Mouse (Mus musculus): ENCODE measurements around the gene Ndufb4. TPM values are rescaled to one million over a fixed set of nuclear protein-coding genes. Genes with fewer than 3 reads are reported as not detected.
"Not testable (repeated sequence)": the region's sequence is repeated elsewhere in the genome, so short reads cannot be mapped to it uniquely, and the experiment has no call there.

Ndufb4 gene
- polyA plus RNA-seq, 1 experiment from 2014 or later: 68.6 TPM

DNA sequence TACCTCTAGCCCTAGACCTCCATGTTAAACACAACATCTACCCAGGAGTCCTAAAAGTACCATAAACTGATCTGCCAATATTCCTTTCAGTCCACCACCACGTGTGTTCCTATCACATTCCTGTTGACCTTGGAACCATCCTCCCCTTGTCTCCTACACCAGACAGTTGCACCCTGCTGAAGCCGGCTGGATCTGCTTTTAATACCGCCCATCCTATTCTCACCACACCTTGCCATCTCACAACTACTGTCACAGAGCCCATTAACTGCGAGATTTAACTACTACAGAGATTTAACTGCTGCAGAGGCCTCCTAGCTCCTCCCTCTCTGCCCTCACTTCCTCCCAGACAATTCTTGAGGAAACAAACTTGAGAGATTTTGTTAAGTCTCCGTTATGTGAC, 2.8 kb downstream of the Ndufb4 start:
- DNase-seq: no peak
- ATAC-seq (ENCODE audit: low FRiP score, low TSS enrichment): no peak
- H3K9ac ChIP-seq (replicated peaks; ENCODE audit: low read length): no peak overlapping the region
- no peak overlapping the region for H3K4me2 ChIP-seq (ENCODE audit: low read length)
- peaks cover 21% of the 10 kb centered on the region for H3K4me1 ChIP-seq (ENCODE audit: control insufficient read depth, insufficient read depth, low read length)
- WGBS: 94% methylated on average over 5 of the region's 5 CpGs
- H3K9me3 ChIP-seq (ENCODE audit: control insufficient read depth, low read length): no peaks in the 10 kb centered on the region
- H3K4me3 ChIP-seq (replicated peaks; ENCODE audit: low read depth, low read length): no peak overlapping the region
- H3K36me3 ChIP-seq (ENCODE audit: control insufficient read depth, insufficient read depth, low read length): peaks cover 16% of the 10 kb centered on the region
- no peak overlapping the region for H3K27ac ChIP-seq (replicated peaks; ENCODE audit: low read depth, low read length)
- no peaks in the 10 kb centered on the region for H3K27me3 ChIP-seq (ENCODE audit: control insufficient read depth, insufficient read depth, low read length)

DNA sequence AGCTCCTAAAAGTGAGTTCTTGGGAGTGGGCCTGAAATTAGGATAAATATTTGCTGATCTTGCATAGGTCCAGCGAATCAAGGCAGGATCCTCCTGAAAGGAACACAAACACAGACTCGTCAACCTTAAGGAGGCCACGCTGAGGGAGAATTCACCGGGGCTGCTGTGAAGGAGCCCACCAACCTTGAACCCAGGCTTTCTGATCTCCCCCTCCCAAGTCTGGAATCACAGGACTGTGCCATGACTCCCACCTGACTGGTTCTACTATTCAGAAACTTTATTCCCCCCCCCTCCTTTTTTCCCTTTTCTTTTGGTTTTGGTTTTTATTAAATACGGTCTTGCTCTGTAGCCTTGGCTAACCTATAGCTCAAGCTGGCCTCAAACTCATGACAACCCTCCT, 5.2 kb downstream of the Ndufb4 start:
- Histone ChIP-seq H3K27me3 (ENCODE audit: control insufficient read depth, insufficient read depth, low read length) (no peaks in the 10 kb centered on the region), H3K9me3 (ENCODE audit: control insufficient read depth, low read length) (no peaks in the 10 kb centered on the region), H3K36me3 (ENCODE audit: control insufficient read depth, insufficient read depth, low read length) (peaks cover 25% of the 10 kb centered on the region), H3K4me2 (ENCODE audit: low read length) (no peak overlapping the region), H3K9ac (replicated peaks; ENCODE audit: low read length) (no peak overlapping the region), H3K27ac (replicated peaks; ENCODE audit: low read depth, low read length) (no peak overlapping the region), H3K4me3 (replicated peaks; ENCODE audit: low read depth, low read length) (no peak overlapping the region), H3K4me1 (ENCODE audit: control insufficient read depth, insufficient read depth, low read length) (peaks cover 10% of the 10 kb centered on the region)
- 94% methylated on average over 5 of the region's 5 CpGs for WGBS
- no peak for DNase-seq
- no peak for ATAC-seq (ENCODE audit: low FRiP score, low TSS enrichment)

DNA sequence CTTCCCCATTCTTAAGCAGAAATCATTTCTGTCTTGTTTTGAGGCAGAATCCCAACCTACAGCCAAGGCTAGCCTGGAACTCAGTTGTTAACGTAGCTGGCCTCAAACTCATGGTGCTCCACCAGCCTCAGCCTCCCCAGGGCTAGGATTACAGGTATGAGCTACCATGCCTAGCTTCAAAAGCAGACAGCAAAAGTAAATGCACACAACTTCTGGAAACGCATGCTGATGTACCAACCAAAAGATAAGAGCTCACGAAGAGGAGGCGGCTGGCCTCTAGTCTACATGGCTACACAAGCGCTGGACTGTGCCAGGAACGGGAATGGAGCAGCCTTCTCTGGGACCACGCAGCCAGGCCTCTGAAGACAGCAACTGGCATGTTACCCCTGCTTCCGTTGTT, 6.3 kb downstream of the Ndufb4 start:
- WGBS: 95% methylated on average over 8 of the region's 8 CpGs

DNA sequence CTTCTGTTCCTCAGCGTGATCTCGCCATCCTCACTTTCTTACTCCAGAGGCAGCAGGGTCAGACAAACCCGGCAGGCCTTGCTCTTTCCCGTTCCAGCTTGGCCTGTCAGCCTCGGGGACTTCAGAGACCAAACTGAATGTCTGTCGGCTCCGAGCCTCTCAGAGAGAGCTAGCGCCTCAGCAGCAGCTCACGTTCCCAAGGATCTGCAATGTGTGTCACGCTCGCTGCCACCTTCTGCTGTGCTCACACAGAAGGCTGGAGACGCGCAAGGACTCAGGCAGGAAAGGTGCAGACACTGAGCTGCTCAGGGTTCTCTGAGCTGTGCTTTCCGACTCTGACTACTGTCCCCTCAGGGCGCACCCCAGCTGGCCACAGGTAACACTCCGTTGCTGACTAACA, 7.2 kb downstream of the Ndufb4 start:
- ATAC-seq (ENCODE audit: low FRiP score, low TSS enrichment): no peak
- no peak for DNase-seq
- 88% methylated on average over 16 of the region's 16 CpGs for WGBS
- H3K4me3 ChIP-seq (replicated peaks; ENCODE audit: low read depth, low read length): no peak overlapping the region
- H3K4me2 ChIP-seq (ENCODE audit: low read length): no peak overlapping the region
- no peaks in the 10 kb centered on the region for H3K4me1 ChIP-seq (ENCODE audit: control insufficient read depth, insufficient read depth, low read length)
- peaks cover 25% of the 10 kb centered on the region for H3K36me3 ChIP-seq (ENCODE audit: control insufficient read depth, insufficient read depth, low read length)
- H3K27me3 ChIP-seq (ENCODE audit: control insufficient read depth, insufficient read depth, low read length): no peaks in the 10 kb centered on the region
- no peaks in the 10 kb centered on the region for H3K9me3 ChIP-seq (ENCODE audit: control insufficient read depth, low read length)
- no peak overlapping the region for H3K27ac ChIP-seq (replicated peaks; ENCODE audit: low read depth, low read length)
- H3K9ac ChIP-seq (replicated peaks; ENCODE audit: low read length): no peak overlapping the region

More for the DNA sequence above, 6.3 kb downstream of the Ndufb4 start:
- Histone ChIP-seq H3K36me3 (ENCODE audit: control insufficient read depth, insufficient read depth, low read length) (peaks cover 25% of the 10 kb centered on the region), H3K4me1 (ENCODE audit: control insufficient read depth, insufficient read depth, low read length) (peaks cover 6% of the 10 kb centered on the region), H3K9me3 (ENCODE audit: control insufficient read depth, low read length) (no peaks in the 10 kb centered on the region), H3K4me3 (replicated peaks; ENCODE audit: low read depth, low read length) (no peak overlapping the region), H3K4me2 (ENCODE audit: low read length) (no peak overlapping the region), H3K27ac (replicated peaks; ENCODE audit: low read depth, low read length) (no peak overlapping the region), H3K9ac (replicated peaks; ENCODE audit: low read length) (no peak overlapping the region), H3K27me3 (ENCODE audit: control insufficient read depth, insufficient read depth, low read length) (no peaks in the 10 kb centered on the region)
- DNase-seq: no peak
- no peak for ATAC-seq (ENCODE audit: low FRiP score, low TSS enrichment)

DNA sequence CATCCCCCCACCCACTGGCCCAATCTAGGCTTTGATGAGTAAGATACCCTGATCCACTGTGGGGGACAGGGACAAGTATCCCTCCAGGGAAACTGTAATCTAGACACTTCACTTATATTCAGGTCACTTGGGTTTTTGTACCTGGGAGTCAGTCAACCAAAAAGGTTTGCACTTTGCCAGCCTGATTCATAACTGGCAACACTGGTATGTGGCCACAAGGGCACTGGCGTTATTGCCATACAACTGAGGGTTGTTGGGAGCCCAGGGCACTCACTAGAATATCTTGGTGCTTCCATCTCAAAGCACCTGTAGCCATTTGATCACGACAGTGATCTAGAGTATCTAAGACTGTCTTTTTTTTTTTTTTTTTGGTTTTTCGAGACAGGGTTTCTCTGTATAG, 8.5 kb downstream of the Ndufb4 start:
- H3K4me2 ChIP-seq (ENCODE audit: low read length): no peak overlapping the region
- no peak overlapping the region for H3K27ac ChIP-seq (replicated peaks; ENCODE audit: low read depth, low read length)
- H3K9me3 ChIP-seq (ENCODE audit: control insufficient read depth, low read length): no peaks in the 10 kb centered on the region
- ATAC-seq (ENCODE audit: low FRiP score, low TSS enrichment) (no peak), DNase-seq (no peak)
- 97% methylated on average over 3 of the region's 3 CpGs for WGBS
- H3K9ac ChIP-seq (replicated peaks; ENCODE audit: low read length): no peak overlapping the region
- no peak overlapping the region for H3K4me3 ChIP-seq (replicated peaks; ENCODE audit: low read depth, low read length)
- H3K4me1 ChIP-seq (ENCODE audit: control insufficient read depth, insufficient read depth, low read length): no peaks in the 10 kb centered on the region
- no peaks in the 10 kb centered on the region for H3K27me3 ChIP-seq (ENCODE audit: control insufficient read depth, insufficient read depth, low read length)
- peaks cover 25% of the 10 kb centered on the region for H3K36me3 ChIP-seq (ENCODE audit: control insufficient read depth, insufficient read depth, low read length)

DNA sequence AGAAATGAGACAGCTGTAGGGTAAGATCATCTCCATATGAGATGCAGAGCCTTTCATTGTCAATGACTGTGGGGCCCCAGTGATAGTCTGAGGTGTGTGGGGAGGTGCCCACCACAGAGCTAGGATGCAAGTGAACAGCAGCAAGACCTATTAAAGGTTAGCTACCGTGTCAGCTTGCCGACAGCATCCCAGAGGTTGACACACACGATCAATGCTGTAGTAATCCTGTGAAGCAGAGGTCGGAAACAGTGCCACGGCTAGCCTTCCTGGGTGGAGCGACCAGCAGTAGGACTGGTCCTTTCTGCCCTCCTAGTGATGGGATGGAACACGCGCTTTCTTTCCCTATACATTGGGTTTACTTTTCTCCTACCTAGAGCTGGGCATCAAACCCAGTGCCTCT, 9.0 kb downstream of the Ndufb4 start:
- H3K36me3 ChIP-seq (ENCODE audit: control insufficient read depth, insufficient read depth, low read length): peaks cover 25% of the 10 kb centered on the region
- DNase-seq: no peak
- ATAC-seq (ENCODE audit: low FRiP score, low TSS enrichment): no peak
- H3K9ac ChIP-seq (replicated peaks; ENCODE audit: low read length): no peak overlapping the region
- no peaks in the 10 kb centered on the region for H3K4me1 ChIP-seq (ENCODE audit: control insufficient read depth, insufficient read depth, low read length)
- H3K4me2 ChIP-seq (ENCODE audit: low read length): no peak overlapping the region
- no peaks in the 10 kb centered on the region for H3K27me3 ChIP-seq (ENCODE audit: control insufficient read depth, insufficient read depth, low read length)
- no peak overlapping the region for H3K27ac ChIP-seq (replicated peaks; ENCODE audit: low read depth, low read length)
- no peak overlapping the region for H3K4me3 ChIP-seq (replicated peaks; ENCODE audit: low read depth, low read length)
- H3K9me3 ChIP-seq (ENCODE audit: control insufficient read depth, low read length): no peaks in the 10 kb centered on the region
- WGBS: 93% methylated on average over 8 of the region's 8 CpGs

DNA sequence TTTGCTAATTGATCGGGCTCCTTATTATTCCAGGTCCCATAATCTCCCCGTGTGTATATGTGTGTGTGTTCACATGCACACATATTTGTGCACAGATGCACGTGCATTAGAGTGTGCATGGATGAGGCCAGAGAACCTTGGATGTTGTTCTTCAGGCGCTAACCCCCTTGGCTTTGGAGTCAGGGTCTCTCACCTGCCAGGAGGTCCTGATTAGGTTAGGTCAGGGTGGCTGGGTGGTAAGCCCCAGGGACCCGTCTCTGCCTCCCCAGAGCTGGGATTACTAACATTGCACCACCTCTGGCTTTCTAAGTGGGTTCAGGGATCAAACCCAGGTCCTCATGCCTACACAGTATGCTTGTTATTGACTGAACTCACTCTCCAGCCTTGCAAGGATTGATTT, 9.8 kb downstream of the Ndufb4 start:
- 94% methylated on average over 5 of the region's 5 CpGs for WGBS
- Histone ChIP-seq H3K4me3 (replicated peaks; ENCODE audit: low read depth, low read length) (no peak overlapping the region), H3K27ac (replicated peaks; ENCODE audit: low read depth, low read length) (no peak overlapping the region), H3K27me3 (ENCODE audit: control insufficient read depth, insufficient read depth, low read length) (no peaks in the 10 kb centered on the region), H3K4me2 (ENCODE audit: low read length) (no peak overlapping the region), H3K9ac (replicated peaks; ENCODE audit: low read length) (no peak overlapping the region), H3K36me3 (ENCODE audit: control insufficient read depth, insufficient read depth, low read length) (peaks cover 25% of the 10 kb centered on the region), H3K9me3 (ENCODE audit: control insufficient read depth, low read length) (no peaks in the 10 kb centered on the region), H3K4me1 (ENCODE audit: control insufficient read depth, insufficient read depth, low read length) (no peaks in the 10 kb centered on the region)
- ATAC-seq (ENCODE audit: low FRiP score, low TSS enrichment) (no peak), DNase-seq (no peak)

DNA sequence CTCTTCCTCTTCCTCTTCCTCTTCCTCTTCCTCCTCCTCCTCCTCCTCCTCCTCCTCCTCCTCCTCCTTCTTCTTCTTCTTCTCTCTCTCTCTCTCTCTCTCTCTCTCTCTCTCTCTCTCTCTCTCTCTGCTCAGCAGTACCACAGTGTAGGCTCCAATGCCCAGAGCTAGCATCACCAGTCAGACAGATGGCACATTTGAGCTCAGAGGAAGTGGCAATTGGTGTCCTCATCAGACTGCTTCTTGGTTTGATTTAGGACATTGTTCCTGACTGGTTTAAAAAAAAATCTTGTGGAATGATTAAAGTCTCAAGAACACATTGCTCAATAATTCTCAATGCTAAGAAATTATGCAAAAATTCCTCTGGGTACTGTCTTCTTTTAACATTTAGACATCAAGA, 13.7 kb downstream of the Ndufb4 start:
- H3K9ac ChIP-seq (replicated peaks; ENCODE audit: low read length): not testable (repeated sequence)

DNA sequence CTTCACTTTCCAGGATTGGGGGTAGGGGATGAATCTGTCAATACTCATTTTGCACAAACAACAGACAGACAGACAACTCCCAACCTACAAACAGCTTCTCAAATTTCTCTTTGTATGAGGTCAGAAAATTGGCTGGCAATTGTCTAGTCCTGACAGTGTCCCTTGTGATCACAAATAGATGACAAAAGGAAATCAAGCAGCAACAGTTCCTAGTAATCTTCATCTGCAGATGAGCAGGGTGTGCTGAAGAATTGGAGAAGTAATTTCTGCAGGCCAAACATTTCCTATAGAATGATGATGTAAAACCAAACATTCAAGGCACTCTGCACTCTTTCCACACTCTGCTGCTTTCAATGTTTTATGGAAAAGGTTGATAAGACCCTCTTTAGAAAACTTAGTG, 16.5 kb downstream of the Ndufb4 start:
- Histone ChIP-seq H3K9ac (replicated peaks; ENCODE audit: low read length) (no peak overlapping the region), H3K4me3 (replicated peaks; ENCODE audit: low read depth, low read length) (no peak overlapping the region)

More for the DNA sequence above, 13.7 kb downstream of the Ndufb4 start:
- not testable (repeated sequence) for ATAC-seq (ENCODE audit: low FRiP score, low TSS enrichment); H3K4me2 ChIP-seq (ENCODE audit: low read length); DNase-seq; H3K4me1 ChIP-seq (ENCODE audit: control insufficient read depth, insufficient read depth, low read length); H3K27me3 ChIP-seq (ENCODE audit: control insufficient read depth, insufficient read depth, low read length); H3K36me3 ChIP-seq (ENCODE audit: control insufficient read depth, insufficient read depth, low read length); H3K9me3 ChIP-seq (ENCODE audit: control insufficient read depth, low read length); H3K27ac ChIP-seq (replicated peaks; ENCODE audit: low read depth, low read length); H3K4me3 ChIP-seq (replicated peaks; ENCODE audit: low read depth, low read length)

More for the DNA sequence above, 16.5 kb downstream of the Ndufb4 start:
- DNase-seq: no peak
- Histone ChIP-seq H3K36me3 (ENCODE audit: control insufficient read depth, insufficient read depth, low read length) (no peaks in the 10 kb centered on the region), H3K9me3 (ENCODE audit: control insufficient read depth, low read length) (no peaks in the 10 kb centered on the region), H3K27me3 (ENCODE audit: control insufficient read depth, insufficient read depth, low read length) (no peaks in the 10 kb centered on the region), H3K4me2 (ENCODE audit: low read length) (no peak overlapping the region), H3K27ac (replicated peaks; ENCODE audit: low read depth, low read length) (no peak overlapping the region), H3K4me1 (ENCODE audit: control insufficient read depth, insufficient read depth, low read length) (no peaks in the 10 kb centered on the region)
- ATAC-seq (ENCODE audit: low FRiP score, low TSS enrichment): no peak

All from midbrain, embryonic 14.5 days (tissue).